Mouse (Mus musculus) cerebellum, adult 8-10 months (tissue): Measurements from ENCODE around the gene Fat3.

Experiments
- DNase-seq: peaks from one replicate; pipeline ENCODE4 v3.0.0; 2022

Fat3 gene

DNA sequence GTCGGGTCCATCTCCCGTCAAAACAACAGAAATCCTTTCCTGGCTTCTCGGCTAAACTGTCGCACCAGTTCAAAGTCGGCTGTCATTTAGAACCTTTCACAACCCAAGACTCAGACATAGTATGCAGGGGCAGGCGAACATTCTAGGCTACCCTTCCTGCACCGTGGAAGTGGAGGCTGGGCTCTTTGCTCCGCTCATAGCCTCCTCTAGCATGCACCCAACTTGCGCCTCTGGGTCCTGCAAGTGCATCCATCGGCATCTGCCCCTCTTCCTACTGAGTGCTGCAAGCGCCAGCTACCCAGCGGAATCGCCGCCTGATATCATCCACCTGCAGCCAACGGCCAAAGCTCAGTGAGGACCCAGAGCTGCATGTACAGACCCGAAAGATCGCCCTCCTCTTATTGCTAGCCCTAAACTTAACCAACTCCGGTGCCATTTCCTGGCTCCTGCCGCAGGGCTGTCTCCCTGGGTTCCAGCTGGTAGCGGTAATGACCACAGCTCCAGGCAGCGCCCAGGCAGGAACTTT is at the start of gene Fat3:
TSS of gene Fat3 (minus strand) at position 100 of the 526 bp plus-strand sequence.
- peak; percentile 6 for DNase-seq

DNA sequence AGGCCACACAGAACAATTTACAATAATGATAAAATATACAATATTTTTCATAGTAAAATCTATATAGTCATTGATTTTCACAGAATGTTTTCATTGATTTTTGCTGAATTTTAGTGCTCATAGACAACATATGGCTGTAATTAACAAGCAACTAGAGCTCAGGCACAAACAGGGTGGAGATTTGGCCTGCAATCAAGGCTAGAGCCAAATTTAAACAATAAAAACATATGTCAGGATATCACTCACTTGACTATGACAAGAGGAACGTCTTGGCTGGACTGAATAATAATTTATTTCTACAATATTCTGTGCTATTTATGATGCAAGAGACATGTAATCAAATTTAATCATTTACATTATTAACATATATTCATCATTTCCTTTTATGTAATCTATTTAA is 31.8 kb upstream of the Fat3 start:
- no peak for DNase-seq

DNA sequence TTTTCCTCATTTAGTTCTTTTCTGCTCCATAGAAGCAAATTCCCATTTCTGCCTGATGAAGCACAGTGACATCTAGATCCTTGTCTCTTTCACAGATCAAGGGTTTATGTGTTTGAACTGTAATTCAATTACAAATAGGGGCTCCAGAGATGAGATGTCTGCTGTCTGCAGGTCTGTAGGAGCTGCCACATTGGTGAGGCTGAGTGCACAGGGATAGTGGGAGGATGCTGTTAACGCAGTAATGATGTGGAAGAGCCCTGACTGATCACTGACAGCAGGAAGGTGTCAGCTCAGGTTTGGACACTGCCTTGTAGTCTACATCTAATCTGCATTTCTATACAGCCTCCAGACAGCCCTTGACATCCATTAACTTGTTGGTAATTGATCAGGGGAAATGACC is 16.5 kb upstream of the Fat3 start:
- DNase-seq: no peak

DNA sequence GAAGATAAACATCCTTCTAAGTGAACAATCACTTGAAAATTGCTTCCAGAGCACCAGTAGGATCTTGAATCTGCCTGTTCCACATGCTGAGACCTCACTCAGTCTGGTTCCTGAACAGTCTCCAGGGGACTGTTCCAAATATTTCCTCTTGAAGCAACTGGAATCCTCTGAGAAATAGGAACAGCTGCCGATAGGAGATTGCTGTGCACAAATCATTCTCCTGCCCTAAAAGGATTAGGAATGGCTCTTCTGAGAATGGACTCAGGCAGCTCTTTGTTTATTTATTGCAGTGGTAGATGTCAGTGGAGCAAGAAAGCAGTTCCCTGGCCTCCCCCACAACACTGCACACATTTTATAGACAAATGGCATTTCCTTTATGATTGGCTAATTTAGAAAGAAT is 10.9 kb upstream of the Fat3 start:
- no peak for DNase-seq

DNA sequence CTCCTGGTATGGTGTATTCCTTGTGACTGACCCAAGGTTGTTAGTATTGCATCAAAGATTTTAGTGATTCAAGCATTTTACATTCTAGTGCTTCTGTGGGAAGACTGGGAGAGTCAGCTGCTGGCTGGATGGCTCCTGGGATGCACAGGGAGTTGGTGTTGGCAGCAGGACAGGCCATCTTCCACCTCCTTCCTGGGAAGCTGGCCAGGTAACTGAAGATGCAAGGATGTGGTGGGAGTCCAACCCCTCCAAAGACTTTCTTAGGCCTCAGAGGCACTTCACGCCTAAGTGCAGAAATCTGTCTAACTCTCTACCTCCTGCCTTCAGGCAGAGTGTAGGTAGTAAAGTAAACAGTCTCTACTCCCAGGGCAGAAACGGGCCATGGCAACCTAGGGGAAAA is 2.7 kb upstream of the Fat3 start:
- no peak for DNase-seq

GRCm38 (mm10) chr9:16502673-16503343 is 1.7 kb upstream of the Fat3 start:
- DNase-seq: no peak

- peak; percentile 20 for DNase-seq
Observed at GRCm38 (mm10) chr9:16501990-16502672, 1.0 kb upstream of the Fat3 start.

DNA sequence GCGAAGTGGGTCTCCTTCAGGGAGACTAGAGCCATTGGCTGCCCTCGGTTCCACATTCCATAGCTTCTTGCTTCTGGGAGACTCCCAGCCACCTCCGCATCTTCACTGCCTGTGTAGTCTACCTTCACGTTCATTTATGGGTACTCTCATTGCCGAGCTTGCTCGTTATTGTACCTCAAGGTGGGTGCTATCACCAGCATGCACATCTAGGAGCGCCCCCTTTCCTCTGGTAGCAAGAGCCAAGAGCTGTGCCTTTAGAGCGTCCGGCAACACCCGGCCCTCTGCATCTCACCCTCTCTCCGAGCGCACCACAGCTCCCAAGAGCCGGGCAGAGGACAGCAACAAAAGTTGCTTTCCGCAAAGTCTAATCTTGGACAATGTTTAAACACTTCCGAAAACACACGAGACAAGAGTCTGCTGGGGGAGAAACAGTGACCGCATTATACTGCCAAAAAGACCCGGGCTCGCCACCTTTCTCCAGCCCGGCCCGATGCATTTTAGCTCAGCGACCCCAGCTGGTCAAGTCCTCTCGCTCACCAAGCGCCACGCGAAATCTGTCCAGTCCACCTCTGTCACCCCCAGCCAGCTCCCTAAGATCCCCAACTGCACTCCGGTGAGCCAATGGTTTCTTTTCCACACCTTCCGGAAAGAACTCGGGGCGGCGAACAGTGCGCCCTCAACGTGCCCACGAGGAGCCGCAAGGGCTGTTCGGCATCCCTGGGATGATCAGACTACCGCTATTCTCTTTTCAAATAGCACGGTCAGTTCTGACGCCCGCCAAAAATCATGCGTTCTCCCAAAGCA is 501 bp downstream of the Fat3 start:
- peak; percentile 12 for DNase-seq

DNA sequence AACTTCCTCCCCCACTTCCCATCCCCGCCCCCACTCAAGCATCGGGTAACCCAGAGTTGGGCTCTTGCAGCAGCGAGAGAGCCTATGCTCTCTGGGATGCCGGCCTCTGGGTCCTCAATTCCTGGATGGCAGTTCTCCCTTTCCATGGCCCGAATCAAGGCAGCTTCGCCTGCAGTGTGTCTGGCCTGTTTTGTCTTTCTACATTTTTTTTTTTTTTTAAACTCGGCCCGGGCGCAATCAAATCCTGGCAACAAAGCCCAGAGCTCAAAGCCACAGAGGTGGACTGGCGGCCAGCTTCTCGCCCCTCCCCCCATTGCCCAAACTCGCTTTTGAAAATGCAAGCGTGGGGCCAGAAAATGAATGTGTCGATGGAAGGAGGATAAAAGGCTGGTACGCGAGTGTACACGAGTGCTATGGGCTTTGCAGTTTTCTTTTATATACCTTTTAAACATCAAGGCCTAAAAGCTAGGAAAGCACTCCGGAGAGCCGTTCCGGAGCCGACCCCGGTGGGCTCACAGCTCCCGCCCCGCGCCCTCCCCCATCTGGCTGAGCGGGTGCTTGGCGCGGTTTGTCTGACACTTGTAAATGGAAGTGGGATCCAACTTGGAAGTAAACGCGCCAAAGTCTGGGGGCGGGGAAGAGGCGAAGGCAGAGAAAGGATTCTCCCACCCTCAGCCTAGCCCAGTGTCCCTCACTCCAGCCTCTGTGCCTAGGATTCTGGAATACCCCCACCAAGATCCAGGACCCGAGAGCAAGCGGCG is 1.3 kb downstream of the Fat3 start:
- peak; percentile 8 for DNase-seq

DNA sequence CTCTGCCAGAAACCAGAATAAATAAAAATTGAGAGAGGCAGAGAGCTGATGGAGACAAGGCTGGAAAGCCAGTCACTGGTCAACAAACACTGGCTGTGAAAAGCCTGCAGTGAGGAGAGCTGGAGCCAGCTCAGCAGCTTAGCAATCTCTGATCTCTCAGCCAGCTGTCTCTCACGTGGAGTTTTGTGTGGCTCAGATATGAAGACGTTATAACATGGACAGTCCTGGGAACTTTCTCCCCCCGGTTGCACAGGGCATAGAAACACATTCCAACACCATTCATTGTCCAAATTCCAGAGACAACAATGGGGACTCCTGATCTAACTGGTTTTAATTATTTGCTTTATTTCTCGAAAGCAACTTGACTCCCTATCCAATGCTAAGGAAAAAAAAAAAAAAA is 2.2 kb downstream of the Fat3 start:
- no peak for DNase-seq

- no peak for DNase-seq
Observed at GRCm38 (mm10) chr9:16497361-16497760, 3.7 kb downstream of the Fat3 start.

GRCm38 (mm10) chr9:16496331-16496730 is 4.8 kb downstream of the Fat3 start:
- DNase-seq: no peak

DNA sequence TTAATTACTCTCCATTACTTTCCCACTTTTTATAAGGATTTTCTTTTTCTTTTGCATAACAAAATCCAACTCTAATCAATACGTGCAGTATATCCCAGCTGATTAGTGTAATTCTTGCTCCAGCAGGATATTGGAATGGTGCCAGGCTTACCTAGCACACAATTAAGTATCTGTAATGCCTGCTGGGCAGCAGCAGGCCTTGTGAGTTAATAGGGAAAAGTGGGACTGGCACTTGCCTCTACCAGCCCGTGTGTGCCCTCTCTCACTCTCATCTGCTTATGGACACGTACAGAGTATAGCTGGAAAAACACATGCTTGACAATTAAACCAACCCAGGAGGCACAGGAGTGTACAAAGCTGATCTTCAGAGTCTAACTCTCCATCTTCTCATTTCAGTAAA is 11.4 kb downstream of the Fat3 start:
- DNase-seq: no peak

DNA sequence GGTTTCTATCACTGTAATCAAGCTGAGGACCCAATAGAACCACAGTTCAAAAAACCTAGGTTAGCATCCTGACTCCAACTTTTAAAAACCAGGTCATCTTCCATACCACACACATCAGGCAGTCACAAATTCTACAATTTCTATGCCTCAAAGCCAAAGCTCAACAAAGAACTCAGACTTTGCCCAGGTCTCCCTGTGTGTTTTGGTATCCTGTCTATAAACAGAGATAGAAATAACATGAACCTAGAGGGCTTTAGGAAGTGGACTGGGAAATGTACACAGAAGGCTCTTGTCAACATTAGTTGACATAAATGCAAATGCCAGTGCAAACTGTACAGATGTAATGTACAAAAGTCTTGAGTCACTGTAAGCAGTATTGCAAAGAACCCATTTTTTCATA is 13.5 kb downstream of the Fat3 start:
- no peak for DNase-seq

DNA sequence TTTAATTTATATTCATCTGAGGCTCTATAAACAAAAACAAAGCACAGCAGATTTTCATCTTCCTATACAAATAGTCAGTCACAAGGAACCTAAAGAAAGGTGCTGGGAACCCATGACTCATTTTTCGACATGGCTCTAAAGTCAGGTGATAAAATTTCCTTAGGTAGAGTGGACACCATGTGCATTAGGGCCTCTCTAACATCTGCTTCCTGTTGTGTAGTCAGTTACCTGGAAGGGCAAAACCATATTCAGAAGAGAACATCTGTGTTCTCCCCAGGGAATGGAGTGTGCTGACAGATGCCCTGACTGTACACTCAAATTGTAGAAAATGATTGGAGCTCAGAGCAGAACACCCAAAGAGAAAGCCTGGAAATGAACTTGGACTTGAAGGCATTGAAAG is 14.9 kb downstream of the Fat3 start:
- DNase-seq: no peak

DNA sequence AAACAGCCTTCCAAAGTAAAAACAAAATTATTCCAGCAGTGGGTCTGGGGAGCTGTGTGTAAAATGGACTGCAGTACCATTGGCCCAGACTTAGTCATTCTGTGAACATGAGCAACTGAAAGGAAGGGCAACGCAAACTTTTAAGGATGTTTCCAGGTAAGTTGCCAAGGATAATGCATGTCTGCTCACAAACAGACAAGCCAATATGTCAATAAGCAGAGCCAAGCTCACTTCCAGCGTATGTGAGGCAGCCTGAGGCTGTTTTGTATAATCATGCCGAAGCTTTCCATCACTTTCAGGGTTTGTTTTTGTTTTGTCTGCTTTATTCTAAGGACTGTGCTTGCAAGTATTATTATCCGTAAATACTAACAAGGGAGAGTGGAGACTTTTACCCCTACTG is 15.9 kb downstream of the Fat3 start:
- no peak for DNase-seq

DNA sequence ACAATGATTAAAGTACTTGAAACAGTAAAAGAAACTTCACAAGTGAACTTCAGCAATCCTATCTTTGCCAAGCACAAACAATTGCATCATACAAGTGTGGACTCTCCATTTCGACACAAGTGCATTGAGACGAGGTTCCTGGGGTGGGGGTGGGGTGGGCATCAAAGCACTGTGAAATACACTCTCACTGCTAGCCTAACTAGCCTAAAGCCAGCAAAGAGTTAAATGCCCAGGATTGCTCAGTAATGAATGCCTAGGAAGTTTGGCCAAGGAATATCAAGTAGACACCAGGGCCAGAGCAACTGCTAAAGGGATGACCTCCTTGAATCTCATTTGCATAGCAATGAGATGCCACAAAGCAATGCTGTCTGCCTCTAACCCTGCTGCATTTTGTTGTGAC is 16.3 kb downstream of the Fat3 start:
- DNase-seq: no peak

- DNase-seq: no peak
Observed at GRCm38 (mm10) chr9:16461491-16461890, 39.6 kb downstream of the Fat3 start.

- DNase-seq: no peak
Observed at GRCm38 (mm10) chr9:16460591-16460990, 40.5 kb downstream of the Fat3 start.

GRCm38 (mm10) chr9:16441930-16442329 is 59.2 kb downstream of the Fat3 start:
- DNase-seq: no peak

DNA sequence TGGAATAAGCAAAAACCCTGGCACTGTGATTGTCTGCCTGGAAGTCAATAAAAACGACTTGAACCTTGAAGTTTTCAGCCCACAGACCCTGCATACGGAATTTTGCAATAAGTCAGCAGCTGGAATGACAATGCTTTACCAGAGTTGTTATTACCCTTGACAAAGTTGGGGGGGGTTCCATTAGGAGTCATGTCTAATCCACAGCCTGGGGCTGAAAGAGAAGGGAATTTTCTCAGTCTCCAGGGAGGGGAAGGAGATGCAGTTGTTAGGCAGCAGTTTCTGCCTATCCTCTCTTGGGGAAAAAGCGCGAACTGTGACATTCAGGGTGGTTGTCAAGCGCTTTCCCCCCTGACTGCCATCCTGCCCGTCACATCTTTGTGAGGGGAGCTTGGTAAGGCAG is 60.4 kb downstream of the Fat3 start:
- no peak for DNase-seq

GRCm38 (mm10) chr9:16439941-16440340 is 61.1 kb downstream of the Fat3 start:
- DNase-seq: no peak

DNA sequence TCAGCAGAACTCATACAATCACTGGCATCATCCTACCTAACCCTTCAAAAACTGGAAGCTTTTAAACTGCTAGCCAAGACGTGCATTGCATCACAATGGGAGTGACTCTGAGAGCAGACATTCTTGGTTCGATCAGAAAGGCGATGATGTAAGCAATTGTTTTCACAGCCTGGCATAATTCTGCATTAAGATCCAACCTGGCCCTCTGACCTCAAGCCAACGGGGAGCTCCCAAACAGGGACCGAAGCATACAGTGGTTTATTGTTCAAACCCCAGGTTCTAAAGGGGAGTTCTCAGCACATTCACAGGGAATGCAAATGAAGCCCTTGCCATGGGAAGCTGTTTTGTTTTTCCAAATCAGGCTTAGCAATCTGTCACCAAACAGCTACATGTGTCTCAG is 63.3 kb downstream of the Fat3 start:
- no peak for DNase-seq
